Mouse (Mus musculus) myocyte (in vitro differentiated cells): Measurements from ENCODE around the gene Higd2a. TPM values are rescaled to one million over a fixed set of nuclear protein-coding genes. Genes with fewer than 3 reads are reported as not detected.
A peak's percentile ranks its signal among the peaks of the same experiment; 100 is the strongest.

Experiments
- H3K27me3 ChIP-seq: one replicate; pipeline ENCODE4 v1.6.1; 2011; ENCODE audit not compliant: control insufficient read depth, insufficient read depth, insufficient read length
- H3K36me3 ChIP-seq: one replicate; pipeline ENCODE4 v1.6.1; 2011; ENCODE audit not compliant: control insufficient read depth, insufficient read depth
- H3K4me2 ChIP-seq: one replicate; pipeline ENCODE4 v1.6.1; 2011; ENCODE audit warnings: low read depth, control low read depth
- H3K4me3 ChIP-seq: one replicate; pipeline ENCODE4 v1.5.1; 2011; ENCODE audit warnings: mild to moderate bottlenecking, control low read depth, moderate library complexity
- H3K79me2 ChIP-seq: one replicate; pipeline ENCODE4 v1.6.1; 2011; ENCODE audit not compliant: control insufficient read depth, insufficient read depth
- H3ac ChIP-seq: one replicate; pipeline ENCODE4 v1.6.1; 2011; ENCODE audit not compliant: control insufficient read depth, insufficient read length
- CEBPB ChIP-seq: IDR thresholded peaks from 2 replicates; pipeline ENCODE4 v1.6.1; 2011; ENCODE audit warnings: mild to moderate bottlenecking, moderate library complexity; ENCODE audit not compliant: poor library complexity, insufficient read depth, severe bottlenecking
- E2F4 ChIP-seq: IDR thresholded peaks from one replicate; pipeline ENCODE4 v1.6.1; 2011; ENCODE audit warnings: mild to moderate bottlenecking, control low read depth, moderate library complexity; ENCODE audit not compliant: insufficient read depth
- MAX ChIP-seq: IDR thresholded peaks from one replicate; pipeline ENCODE4 v1.6.1; 2011; ENCODE audit warnings: low read depth, mild to moderate bottlenecking, control low read depth
- MYOD1 ChIP-seq, 3 experiments: IDR thresholded peaks; one replicate each; pipeline ENCODE4 v1.6.1; 2011; ENCODE audit warnings: control low read depth in 2 of 3, low read depth in 2 of 3, mild to moderate bottlenecking in 2 of 3, moderate library complexity in 1 of 3; ENCODE audit not compliant: insufficient read length in 2 of 3, control insufficient read depth in 1 of 3
- MYOG ChIP-seq, 3 experiments: IDR thresholded peaks; one replicate each; pipeline ENCODE4 v1.6.1; 2011; ENCODE audit warnings: control low read depth in 2 of 3, low read depth in 2 of 3, mild to moderate bottlenecking in 2 of 3; ENCODE audit not compliant: insufficient read length in 2 of 3, control insufficient read depth in 1 of 3, insufficient read depth in 1 of 3
- POLR2A ChIP-seq: IDR thresholded peaks from one replicate; pipeline ENCODE4 v1.6.1; 2011; ENCODE audit warnings: low read depth, mild to moderate bottlenecking, control low read depth, moderate library complexity; ENCODE audit not compliant: insufficient read length
- POLR2AphosphoS2 ChIP-seq: IDR thresholded peaks from one replicate; pipeline ENCODE4 v1.6.1; 2011; ENCODE audit warnings: low read depth, control low read depth; ENCODE audit not compliant: insufficient read length
- REST ChIP-seq: IDR thresholded peaks from one replicate; pipeline ENCODE4 v1.6.1; 2011; ENCODE audit warnings: mild to moderate bottlenecking, control low read depth, moderate library complexity; ENCODE audit not compliant: insufficient read depth, insufficient read length
- SRF ChIP-seq: IDR thresholded peaks from one replicate; pipeline ENCODE4 v1.6.1; 2011; ENCODE audit warnings: low read depth; ENCODE audit not compliant: control insufficient read depth, insufficient read length
- TCF12 ChIP-seq: IDR thresholded peaks from one replicate; pipeline ENCODE4 v1.6.1; 2011; ENCODE audit warnings: mild to moderate bottlenecking, control low read depth; ENCODE audit not compliant: poor library complexity, insufficient read depth, severe bottlenecking
- TCF3 ChIP-seq: IDR thresholded peaks from one replicate; pipeline ENCODE4 v1.6.1; 2011; ENCODE audit warnings: low read depth, control low read depth; ENCODE audit not compliant: insufficient read length
- USF1 ChIP-seq: IDR thresholded peaks from one replicate; pipeline ENCODE4 v1.6.1; 2011; ENCODE audit warnings: low read depth, mild to moderate bottlenecking, control low read depth, moderate library complexity
- polyA plus RNA-seq: library from polyadenylated mRNA; unstranded; fragments of >200 nt; fragmentation: generic; extraction: Trizol; gene quantifications from one replicate; pipeline ENCODE4 v1.2.1, GENCODE M21; 2012; ENCODE audit warnings: missing spikeins

Higd2a gene
- polyA plus RNA-seq, 1 experiment, result 234 TPM

DNA sequence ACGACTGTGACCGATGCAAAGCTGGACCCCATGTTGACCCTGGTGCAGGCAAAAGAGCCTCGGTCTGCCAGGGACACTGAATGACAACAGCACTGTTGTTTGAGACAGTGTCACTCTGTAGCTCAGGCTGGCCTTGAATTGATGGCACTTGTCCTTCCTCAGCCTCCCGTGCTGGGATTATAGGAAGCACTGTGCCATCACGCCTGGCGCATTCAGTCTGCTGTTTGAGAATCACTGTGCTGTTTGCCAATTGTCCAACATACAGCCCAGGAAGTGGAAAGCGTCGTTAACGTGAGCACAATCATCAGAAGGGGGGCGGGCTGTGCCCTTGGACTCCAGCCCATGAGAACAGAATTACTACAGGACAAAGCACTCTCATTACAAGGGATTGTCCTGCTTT lies 7.9 kb upstream of the Higd2a start:
- H3K27me3 ChIP-seq, result no peaks in the 10 kb centered on the region
- no peak for TF ChIP-seq MYOG (IDR thresholded peaks at IDR 0.05; ENCODE audit: control insufficient read depth in 1 of 3, insufficient read depth in 1 of 3, insufficient read length in 2 of 3, low read depth in 2 of 3)
- TF ChIP-seq USF1, result no peak
- no peak for TF ChIP-seq MYOD1 (IDR thresholded peaks at IDR 0.05; ENCODE audit: control insufficient read depth in 1 of 3, insufficient read length in 2 of 3, low read depth in 2 of 3)
- TF ChIP-seq POLR2A, result no peak
- H3K79me2 ChIP-seq, result no peaks in the 10 kb centered on the region
- H3K4me3 ChIP-seq, result no peak overlapping the region
- H3ac ChIP-seq, result no peak overlapping the region
- H3K4me2 ChIP-seq, result no peak overlapping the region
- H3K36me3 ChIP-seq, result peaks cover 13% of the 10 kb centered on the region

DNA sequence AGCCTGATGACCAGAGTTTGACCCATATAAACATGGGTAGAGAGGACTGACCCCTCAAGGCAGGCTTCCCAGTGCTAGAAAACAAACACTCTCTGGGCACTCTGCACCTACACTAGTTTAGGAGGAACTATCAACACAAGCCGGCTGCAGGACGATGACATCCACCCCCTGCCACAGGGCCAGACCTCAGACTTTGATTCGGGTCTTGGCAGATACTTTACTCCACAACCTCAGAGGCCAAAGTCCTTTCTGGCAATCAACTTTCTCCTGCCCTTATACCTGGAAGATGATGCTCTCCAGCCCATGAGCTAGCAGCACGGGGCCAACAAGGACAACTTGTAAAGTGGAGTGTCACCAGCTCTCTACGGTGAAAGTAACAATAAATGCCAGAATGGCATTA lies 7.1 kb upstream of the Higd2a start:
- TF ChIP-seq E2F4 (no peak), TCF3 (no peak), MYOG (IDR thresholded peaks at IDR 0.05; ENCODE audit: control insufficient read depth in 1 of 3, insufficient read depth in 1 of 3, insufficient read length in 2 of 3, low read depth in 2 of 3) (no peak)
- Histone ChIP-seq H3K4me2 (no peak overlapping the region), H3ac (no peak overlapping the region), H3K4me3 (no peak overlapping the region), H3K27me3 (no peaks in the 10 kb centered on the region), H3K79me2 (no peaks in the 10 kb centered on the region), H3K36me3 (peaks cover 20% of the 10 kb centered on the region)

DNA sequence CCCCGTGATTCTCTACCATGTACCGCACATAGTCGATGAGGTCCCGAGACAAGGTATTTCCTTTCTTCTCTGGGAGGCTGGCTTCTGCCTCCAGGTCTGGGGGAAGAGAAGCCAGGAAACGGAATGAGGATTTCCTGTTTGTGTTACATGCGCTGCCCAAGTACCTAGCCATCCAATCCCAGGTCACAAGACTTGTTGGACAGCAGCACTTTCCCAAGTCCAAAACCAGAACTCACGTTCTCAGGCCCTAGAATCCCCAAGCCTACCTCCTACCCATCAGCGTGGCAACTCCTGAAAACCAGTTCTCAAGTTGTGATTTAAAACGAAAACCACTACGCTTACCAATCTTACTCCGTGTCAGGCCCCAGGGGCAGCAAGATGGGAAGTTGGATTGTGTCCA lies 4.2 kb upstream of the Higd2a start:
- Histone ChIP-seq H3K27me3 (no peaks in the 10 kb centered on the region), H3ac (no peak overlapping the region), H3K4me3 (no peak overlapping the region), H3K36me3 (peaks cover 26% of the 10 kb centered on the region), H3K4me2 (no peak overlapping the region), H3K79me2 (peaks cover 21% of the 10 kb centered on the region)
- TF ChIP-seq MYOG (IDR thresholded peaks at IDR 0.05; ENCODE audit: control insufficient read depth in 1 of 3, insufficient read depth in 1 of 3, insufficient read length in 2 of 3, low read depth in 2 of 3) (no peak), USF1 (no peak), TCF3 (no peak), POLR2AphosphoS2 (no peak)

DNA sequence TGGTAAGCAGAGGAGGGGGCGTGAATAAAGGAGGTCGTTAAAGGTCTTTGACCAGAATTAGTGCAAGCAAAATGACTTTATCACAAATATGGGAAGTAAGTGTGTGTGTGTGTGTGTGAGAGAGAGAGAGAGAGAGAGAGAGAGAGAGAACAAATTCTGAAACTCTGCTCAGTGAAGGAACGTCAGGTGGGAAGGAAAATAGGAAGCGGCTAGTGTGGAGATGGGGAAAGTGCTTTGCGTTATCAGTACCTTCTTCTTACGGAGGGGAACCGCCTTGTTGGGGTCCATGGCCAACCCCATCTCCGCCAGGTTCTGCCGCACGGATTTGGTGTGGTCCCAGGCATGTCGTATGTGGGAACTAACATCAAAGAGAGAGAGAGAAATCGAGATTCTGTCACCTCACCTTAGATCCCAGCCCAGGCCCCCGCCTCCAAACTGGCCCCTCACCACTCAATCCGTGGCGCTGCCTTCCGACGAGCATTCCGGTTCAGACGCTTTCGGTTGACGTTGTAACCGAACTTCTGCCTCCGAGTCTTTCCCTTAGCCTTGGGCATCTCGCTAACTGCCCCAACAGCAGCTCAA lies 502 bp upstream of the Higd2a start:
- peaks cover 18% of the 10 kb centered on the region for H3K36me3 ChIP-seq
- TF ChIP-seq MYOD1 (IDR thresholded peaks at IDR 0.05; ENCODE audit: control insufficient read depth in 1 of 3, insufficient read length in 2 of 3, low read depth in 2 of 3) (no peak), POLR2A (no peak), POLR2AphosphoS2 (no peak), MAX (no peak), SRF (no peak), E2F4 (no peak), TCF3 (no peak), MYOG (IDR thresholded peaks at IDR 0.05; ENCODE audit: control insufficient read depth in 1 of 3, insufficient read depth in 1 of 3, insufficient read length in 2 of 3, low read depth in 2 of 3) (no peak), REST (no peak), CEBPB (no peak), USF1 (no peak)
- H3K27me3 ChIP-seq, result no peaks in the 10 kb centered on the region
- H3K4me2 ChIP-seq, result peak overlapping the region; percentile 88
- peaks cover 41% of the 10 kb centered on the region for H3K79me2 ChIP-seq
- peak overlapping the region; percentile 96 for H3K4me3 ChIP-seq
- H3ac ChIP-seq, result peak overlapping the region; percentile 10

DNA sequence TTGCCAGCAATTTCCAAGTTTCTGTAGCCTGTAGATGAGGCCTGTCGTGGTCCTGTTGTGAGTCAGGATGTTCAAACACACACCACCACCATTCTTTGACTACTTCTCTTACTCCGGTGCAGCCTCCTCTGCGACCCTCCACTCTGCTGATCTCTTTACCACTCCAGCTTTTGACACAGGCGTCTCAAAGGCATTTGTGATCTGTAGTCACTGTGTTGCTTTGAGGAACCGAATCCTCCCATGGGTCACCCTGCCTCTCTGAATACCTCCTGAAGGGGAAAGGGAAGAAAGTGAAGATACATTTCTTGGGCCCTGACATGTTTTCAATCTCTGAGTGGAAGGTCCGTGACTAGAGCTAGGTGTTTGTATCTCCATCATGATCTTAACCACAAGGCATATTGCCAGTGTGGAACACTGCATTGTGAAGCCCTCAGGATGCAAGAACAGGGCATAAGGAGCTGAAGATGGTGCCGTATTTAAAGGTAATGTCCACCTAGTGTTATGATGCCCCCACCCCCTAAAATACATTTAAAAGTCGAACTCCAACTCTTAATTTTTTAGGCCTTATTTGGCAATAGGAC lies 1.9 kb downstream of the Higd2a start:
- Histone ChIP-seq H3K4me3 (peak overlapping the region; percentile 96), H3ac (no peak overlapping the region), H3K79me2 (peaks cover 41% of the 10 kb centered on the region), H3K27me3 (no peaks in the 10 kb centered on the region), H3K4me2 (peak overlapping the region; percentile 86), H3K36me3 (peaks cover 16% of the 10 kb centered on the region)
- TF ChIP-seq MAX, result no peak
- no peak for TF ChIP-seq USF1
- no peak for TF ChIP-seq E2F4
- TF ChIP-seq TCF12, result no peak
- TF ChIP-seq MYOG (IDR thresholded peaks at IDR 0.05; ENCODE audit: control insufficient read depth in 1 of 3, insufficient read depth in 1 of 3, insufficient read length in 2 of 3, low read depth in 2 of 3), result no peak
- TF ChIP-seq MYOD1 (IDR thresholded peaks at IDR 0.05; ENCODE audit: control insufficient read depth in 1 of 3, insufficient read length in 2 of 3, low read depth in 2 of 3), result no peak

DNA sequence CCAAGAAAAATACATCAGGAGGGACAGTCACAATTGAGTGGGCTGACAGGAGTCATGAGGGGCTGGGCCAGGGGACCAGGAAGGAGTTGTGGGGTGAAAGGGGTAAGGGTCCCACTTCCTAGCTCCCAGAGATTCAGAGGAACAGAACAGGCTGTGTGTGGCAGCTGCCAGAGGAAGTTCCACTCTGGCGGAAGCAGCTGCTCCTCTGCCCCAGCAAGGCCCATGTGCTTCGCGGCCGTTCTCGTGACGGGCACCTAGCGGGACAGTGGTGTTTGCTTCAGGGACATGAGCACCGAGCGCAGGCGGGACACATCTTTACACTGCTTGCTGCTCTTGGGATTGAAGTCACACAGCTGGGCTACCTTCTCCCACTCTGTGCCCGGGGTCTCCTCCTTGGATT lies 3.6 kb downstream of the Higd2a start:
- H3K36me3 ChIP-seq, result peaks cover 5% of the 10 kb centered on the region
- TF ChIP-seq MYOG (IDR thresholded peaks at IDR 0.05; ENCODE audit: control insufficient read depth in 1 of 3, insufficient read depth in 1 of 3, insufficient read length in 2 of 3, low read depth in 2 of 3) (no peak), USF1 (no peak), POLR2AphosphoS2 (no peak), E2F4 (no peak), POLR2A (no peak), SRF (no peak), TCF3 (no peak), TCF12 (no peak), MAX (no peak), MYOD1 (IDR thresholded peaks at IDR 0.05; ENCODE audit: control insufficient read depth in 1 of 3, insufficient read length in 2 of 3, low read depth in 2 of 3) (no peak), REST (no peak), CEBPB (no peak)
- H3K4me3 ChIP-seq, result no peak overlapping the region
- no peak overlapping the region for H3K4me2 ChIP-seq
- peaks cover 39% of the 10 kb centered on the region for H3K79me2 ChIP-seq
- H3ac ChIP-seq, result no peak overlapping the region
- no peaks in the 10 kb centered on the region for H3K27me3 ChIP-seq
